Mouse (Mus musculus) megakaryocyte-erythroid progenitor cell, adult 5 weeks (primary cell): ENCODE measurements around the gene Epb41l5. TPM values are rescaled to one million over a fixed set of nuclear protein-coding genes. Genes with fewer than 3 reads are reported as not detected.

Experiments used
- polyA plus RNA-seq: library from polyadenylated mRNA; stranded (reverse); fragments of >175 nt; gene quantifications from 2 replicates; pipeline ENCODE4 v1.2.3, GENCODE M21; 2012

Epb41l5 gene
- polyA plus RNA-seq = 0.40 and 0.59 TPM in 2 replicates

GRCm38 (mm10) chr1:119648205-119649111 lies at the start of gene Epb41l5:
Gene Epb41l5, minus strand, starts transcription at chr1:119649000.

GRCm38 (mm10) chr1:119525689-119526591 lies 122.9 kb downstream of the Epb41l5 start, which contains the start of gene Tmem185b:
Gene Tmem185b, plus strand, starts transcription at chr1:119526160.

GRCm38 (mm10) chr1:119504260-119505062 lies 144.3 kb downstream of the Epb41l5 start, which contains the start of gene Ralb:
Gene Ralb, minus strand, starts transcription at chr1:119504794.

Other genes starting within 250 kb of the Epb41l5 start
- 0.01 TPM in 1 of 2 replicates, not detected in the other for gene Inhbb, start 226.8 kb downstream of the Epb41l5 start, polyA plus RNA-seq
- 17.2 and 22.2 TPM in 2 replicates for gene Ralb, start 144.2 kb downstream of the Epb41l5 start, polyA plus RNA-seq
- 32.4 and 39.0 TPM in 2 replicates for gene Tmem185b, start 122.8 kb downstream of the Epb41l5 start, polyA plus RNA-seq
- gene Ptpn4, start 188.6 kb upstream of the Epb41l5 start, polyA plus RNA-seq = 4.6 and 5.3 TPM in 2 replicates